Mouse (Mus musculus): ENCODE measurements around the gene Wnt4. TPM values are rescaled to one million over a fixed set of nuclear protein-coding genes. Genes with fewer than 3 reads are reported as not detected.

The Wnt4 gene
- polyA plus RNA-seq, 1 experiment from 2014 or later, result 1.4 TPM

- WGBS, result 89% methylated on average over 8 of the region's 8 CpGs
- Histone ChIP-seq H3K36me3 (no peaks in the 10 kb centered on the region), H3K27me3 (ENCODE audit: low read depth, poor library complexity, severe bottlenecking) (no peaks in the 10 kb centered on the region), H3K4me3 (no peak overlapping the region), H3K9me3 (replicated peaks) (no peaks in the 10 kb centered on the region), H3K27ac (no peak overlapping the region), H3K4me1 (peaks cover 15% of the 10 kb centered on the region)
- no peak for DNase-seq (ENCODE audit: low spot score)
These were observed 21.1 kb downstream of the Wnt4 start for GRCm38 (mm10) chr4:137298406-137298805.

- Histone ChIP-seq H3K4me1 (peaks cover 11% of the 10 kb centered on the region), H3K27ac (no peak overlapping the region), H3K9me3 (replicated peaks) (no peaks in the 10 kb centered on the region), H3K27me3 (ENCODE audit: low read depth, poor library complexity, severe bottlenecking) (no peaks in the 10 kb centered on the region), H3K36me3 (0 out of 2 replicates have a peak, but pooled peaks cover 2% of the 10 kb centered on the region), H3K4me3 (no peak overlapping the region)
- 94% methylated on average over 13 of the region's 13 CpGs for WGBS
- DNase-seq (ENCODE audit: low spot score), result no peak
These were observed 22.9 kb downstream of the Wnt4 start for GRCm38 (mm10) chr4:137300227-137300626.

DNA sequence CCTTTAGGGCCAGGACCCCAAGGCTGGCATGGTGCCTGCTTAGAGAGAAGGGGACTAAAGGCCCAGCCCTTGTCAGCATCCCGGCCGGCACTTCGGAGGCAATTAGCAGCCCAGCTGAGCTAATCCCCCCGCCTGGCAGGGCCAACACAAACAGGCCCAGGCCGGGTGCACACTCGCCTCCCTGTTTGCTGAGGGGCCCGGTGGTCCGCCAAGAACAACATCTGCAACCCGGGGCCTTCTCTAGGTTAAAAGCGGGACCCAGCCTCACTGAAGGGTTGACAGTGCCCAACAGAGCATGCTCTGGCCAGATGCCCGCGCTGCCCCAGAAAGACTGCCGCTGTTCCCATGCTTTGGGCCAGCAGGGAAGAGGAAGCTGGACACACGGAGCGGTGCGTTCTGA, 24.3 kb downstream of the Wnt4 start:
- peak overlapping the region; percentile 33; the same call in 1 of the 2 replicates for H3K27ac ChIP-seq
- DNase-seq (ENCODE audit: low spot score), result no peak
- peaks cover 2% of the 10 kb centered on the region; the same call in 1 of the 2 replicates for H3K36me3 ChIP-seq

DNA sequence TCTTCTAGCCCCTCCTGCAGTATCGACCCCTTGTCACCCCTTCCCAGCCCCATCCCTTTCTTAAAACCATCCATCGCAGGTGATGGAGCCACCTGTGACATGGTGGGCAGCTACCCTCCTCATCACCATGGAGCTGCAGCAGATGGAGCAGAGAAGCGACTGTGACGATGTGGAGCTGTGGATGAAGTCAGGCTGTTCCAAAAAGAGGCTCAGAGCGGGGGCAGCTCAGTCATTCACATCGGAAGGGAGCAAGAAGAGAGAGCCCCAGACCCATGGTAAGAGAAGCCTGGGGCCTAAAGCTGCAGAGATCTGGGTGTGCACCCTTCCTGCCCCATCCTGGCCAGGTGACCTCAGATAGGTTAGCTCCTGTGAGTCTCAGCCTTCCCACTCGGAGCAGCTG, 26.8 kb downstream of the Wnt4 start:
- H3K4me3 ChIP-seq, result no peak overlapping the region
- no peak for DNase-seq (ENCODE audit: low spot score)
- H3K9me3 ChIP-seq (replicated peaks), result no peaks in the 10 kb centered on the region
- no peak overlapping the region for H3K27ac ChIP-seq
- peaks cover 2% of the 10 kb centered on the region; the same call in 1 of the 2 replicates for H3K36me3 ChIP-seq
- 92% methylated on average over 7 of the region's 7 CpGs for WGBS
- H3K27me3 ChIP-seq (ENCODE audit: low read depth, poor library complexity, severe bottlenecking), result no peaks in the 10 kb centered on the region
- peaks cover 22% of the 10 kb centered on the region for H3K4me1 ChIP-seq

More for the DNA sequence above, 24.3 kb downstream of the Wnt4 start:
- Histone ChIP-seq H3K9me3 (replicated peaks) (no peaks in the 10 kb centered on the region), H3K27me3 (ENCODE audit: low read depth, poor library complexity, severe bottlenecking) (no peaks in the 10 kb centered on the region), H3K4me3 (no peak overlapping the region), H3K4me1 (peaks cover 22% of the 10 kb centered on the region)
- 78% methylated on average over 16 of the region's 16 CpGs for WGBS

DNA sequence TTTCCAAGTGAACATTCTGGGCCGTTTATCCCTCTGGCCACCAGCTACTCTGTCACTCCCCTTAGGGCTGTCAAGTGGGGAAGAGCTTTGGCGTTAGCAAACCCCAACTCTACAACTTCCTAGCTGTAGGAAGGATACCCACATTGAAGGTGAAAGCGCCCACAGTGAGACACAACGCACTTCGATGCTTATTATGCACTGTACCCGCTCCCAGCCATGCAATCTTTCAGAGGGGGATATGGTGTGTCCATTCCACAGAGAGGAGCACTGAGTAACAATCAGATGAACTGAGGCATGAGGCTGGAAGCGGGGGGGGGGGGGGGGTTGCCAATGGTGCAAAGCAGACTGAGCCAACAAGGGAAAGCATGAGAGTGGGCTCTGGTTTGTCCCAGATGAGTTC, 27.8 kb downstream of the Wnt4 start:
- H3K4me1 ChIP-seq, result peaks cover 22% of the 10 kb centered on the region
- no peaks in the 10 kb centered on the region for H3K27me3 ChIP-seq (ENCODE audit: low read depth, poor library complexity, severe bottlenecking)
- WGBS, result 92% methylated on average over 7 of the region's 7 CpGs
- no peaks in the 10 kb centered on the region for H3K9me3 ChIP-seq (replicated peaks)
- H3K36me3 ChIP-seq, result peaks cover 2% of the 10 kb centered on the region; the same call in 1 of the 2 replicates
- H3K4me3 ChIP-seq, result no peak overlapping the region
- no peak for DNase-seq (ENCODE audit: low spot score)
- no peak overlapping the region for H3K27ac ChIP-seq

DNA sequence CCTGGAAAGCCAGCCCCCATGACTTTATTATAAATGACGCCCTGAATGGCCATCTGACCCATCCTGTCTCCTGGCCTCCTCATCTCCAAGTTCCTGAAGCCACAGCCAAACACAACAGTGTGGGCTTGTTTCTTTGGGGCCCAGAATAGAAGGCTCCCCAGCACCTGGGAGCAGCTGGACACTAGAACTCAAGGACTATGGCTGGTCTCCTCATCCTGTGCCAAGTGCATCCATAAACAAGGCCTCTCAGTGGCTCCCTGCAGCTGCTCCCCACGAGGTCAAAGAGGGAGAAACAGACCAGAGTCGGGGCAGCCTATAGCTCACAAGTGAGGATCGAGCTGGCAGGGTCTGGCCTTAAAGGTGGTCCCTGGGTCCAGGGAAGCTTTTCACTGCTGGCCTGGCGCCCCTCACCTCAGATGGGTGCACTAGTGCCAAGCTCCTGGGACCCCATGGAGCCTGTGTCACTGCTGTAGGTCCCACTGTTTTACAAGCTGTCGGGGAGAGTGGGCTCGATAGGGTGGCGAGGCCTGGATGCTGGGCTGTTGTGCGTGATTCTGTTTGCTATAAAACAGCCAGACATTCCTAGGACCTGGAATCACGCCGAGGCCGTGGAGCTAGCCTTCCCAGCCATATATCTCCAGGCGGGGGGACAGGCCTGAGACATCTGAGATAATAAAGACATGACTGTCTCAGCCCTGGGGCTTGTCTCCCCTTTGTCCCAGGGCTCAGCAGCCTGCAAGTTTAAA, 28.7 kb downstream of the Wnt4 start:
- no peaks in the 10 kb centered on the region for H3K9me3 ChIP-seq (replicated peaks)
- peak overlapping the region; percentile 36; the same call in 1 of the 2 replicates for H3K27ac ChIP-seq
- H3K4me3 ChIP-seq, result no peak overlapping the region
- H3K4me1 ChIP-seq, result peaks cover 22% of the 10 kb centered on the region
- no peaks in the 10 kb centered on the region for H3K27me3 ChIP-seq (ENCODE audit: low read depth, poor library complexity, severe bottlenecking)
- WGBS, result 55% methylated on average over 13 of the region's 13 CpGs
- no peak for DNase-seq (ENCODE audit: low spot score)
- H3K36me3 ChIP-seq, result peaks cover 11% of the 10 kb centered on the region; the same call in 1 of the 2 replicates

- WGBS, result 57% methylated on average over 8 of the region's 8 CpGs
- Histone ChIP-seq H3K27me3 (ENCODE audit: low read depth, poor library complexity, severe bottlenecking) (no peaks in the 10 kb centered on the region), H3K9me3 (replicated peaks) (no peaks in the 10 kb centered on the region), H3K36me3 (peaks cover 11% of the 10 kb centered on the region; the same call in 1 of the 2 replicates), H3K4me3 (no peak overlapping the region), H3K27ac (0 out of 2 replicates have a peak overlapping the region, but pooled peaks have one; percentile 36), H3K4me1 (peaks cover 20% of the 10 kb centered on the region)
- DNase-seq (ENCODE audit: low spot score), result no peak
These were observed 29.2 kb downstream of the Wnt4 start for GRCm38 (mm10) chr4:137306577-137306888.

- no peak overlapping the region for H3K4me3 ChIP-seq
- peaks cover 15% of the 10 kb centered on the region for H3K4me1 ChIP-seq
- H3K36me3 ChIP-seq, result peaks cover 11% of the 10 kb centered on the region; the same call in 1 of the 2 replicates
- 89% methylated on average over 19 of the region's 19 CpGs for WGBS
- H3K9me3 ChIP-seq (replicated peaks), result no peaks in the 10 kb centered on the region
- H3K27me3 ChIP-seq (ENCODE audit: low read depth, poor library complexity, severe bottlenecking), result no peaks in the 10 kb centered on the region
- no peak for DNase-seq (ENCODE audit: low spot score)
- no peak overlapping the region for H3K27ac ChIP-seq
These were observed 29.9 kb downstream of the Wnt4 start for GRCm38 (mm10) chr4:137306991-137307706.

DNA sequence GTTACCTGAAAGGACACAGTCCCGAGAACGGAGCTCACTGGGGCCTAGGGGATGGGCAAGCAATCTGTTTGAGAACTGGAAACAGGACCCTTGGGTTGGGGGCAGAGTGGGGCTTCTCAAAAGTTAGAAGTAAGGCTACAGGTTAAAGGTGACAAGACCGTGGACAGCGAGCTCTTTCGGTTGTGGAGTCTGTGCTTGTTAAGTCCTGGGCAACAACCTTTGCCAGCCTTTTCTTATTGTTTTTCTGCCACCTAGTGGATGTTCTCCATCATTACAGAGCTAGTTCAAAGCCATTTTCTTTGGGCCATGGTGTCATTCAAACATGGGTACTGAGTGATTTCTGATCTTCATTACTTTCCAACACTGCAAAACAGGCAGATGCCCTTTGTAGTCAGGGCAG, 31.1 kb downstream of the Wnt4 start:
- DNase-seq (ENCODE audit: low spot score), result no peak
- WGBS, result 67% methylated on average over 5 of the region's 5 CpGs
- peaks cover 11% of the 10 kb centered on the region; the same call in 1 of the 2 replicates for H3K36me3 ChIP-seq
- H3K27ac ChIP-seq, result no peak overlapping the region
- no peak overlapping the region for H3K4me3 ChIP-seq
- H3K9me3 ChIP-seq (replicated peaks), result no peaks in the 10 kb centered on the region
- no peaks in the 10 kb centered on the region for H3K27me3 ChIP-seq (ENCODE audit: low read depth, poor library complexity, severe bottlenecking)
- H3K4me1 ChIP-seq, result peaks cover 11% of the 10 kb centered on the region

GRCm38 (mm10) chr4:137313511-137313910, 36.2 kb downstream of the Wnt4 start:
- Histone ChIP-seq H3K4me1 (peaks cover 6% of the 10 kb centered on the region), H3K9me3 (replicated peaks) (no peaks in the 10 kb centered on the region), H3K4me3 (no peak overlapping the region), H3K27ac (no peak overlapping the region), H3K36me3 (peaks cover 38% of the 10 kb centered on the region), H3K27me3 (ENCODE audit: low read depth, poor library complexity, severe bottlenecking) (no peaks in the 10 kb centered on the region)
- DNase-seq (ENCODE audit: low spot score), result no peak
- whole genome bisulfite sequencing, result 60% methylated on average over 2 of the region's 2 CpGs

GRCm38 (mm10) chr4:137314561-137314960, 37.3 kb downstream of the Wnt4 start:
- Histone ChIP-seq H3K4me3 (no peak overlapping the region), H3K27ac (no peak overlapping the region), H3K36me3 (peaks cover 49% of the 10 kb centered on the region), H3K27me3 (ENCODE audit: low read depth, poor library complexity, severe bottlenecking) (no peaks in the 10 kb centered on the region), H3K9me3 (replicated peaks) (no peaks in the 10 kb centered on the region), H3K4me1 (peaks cover 6% of the 10 kb centered on the region)
- no peak for DNase-seq (ENCODE audit: low spot score)
- 25% methylated on average over 6 of the region's 6 CpGs for WGBS

DNA sequence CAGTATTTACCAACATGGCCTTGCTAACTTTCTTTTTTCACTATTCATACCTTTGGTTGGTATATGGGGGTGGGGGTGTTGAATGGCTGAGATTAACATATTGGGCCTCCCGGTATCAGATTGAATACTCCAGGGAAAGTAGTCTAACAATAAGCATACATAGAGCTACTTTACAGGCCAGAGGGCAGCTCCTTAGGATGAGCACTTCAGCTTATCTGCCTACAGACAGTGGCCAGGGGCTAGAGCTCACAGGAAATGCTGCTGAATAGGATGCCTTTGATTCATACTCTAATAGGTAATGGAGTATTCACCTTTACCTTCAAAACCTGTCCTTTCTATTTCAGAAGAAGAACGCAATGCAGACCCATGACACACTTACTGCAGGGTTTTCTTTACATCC, 37.8 kb downstream of the Wnt4 start:
- peaks cover 54% of the 10 kb centered on the region for H3K36me3 ChIP-seq
- H3K4me3 ChIP-seq, result no peak overlapping the region
- H3K9me3 ChIP-seq (replicated peaks), result no peaks in the 10 kb centered on the region
- H3K27me3 ChIP-seq (ENCODE audit: low read depth, poor library complexity, severe bottlenecking), result no peaks in the 10 kb centered on the region
- peaks cover 6% of the 10 kb centered on the region for H3K4me1 ChIP-seq
- DNase-seq (ENCODE audit: low spot score), result no peak
- WGBS, result 83% methylated on average over 2 of the region's 2 CpGs
- no peak overlapping the region for H3K27ac ChIP-seq

- no peaks in the 10 kb centered on the region for H3K27me3 ChIP-seq (ENCODE audit: low read depth, poor library complexity, severe bottlenecking)
- peaks cover 6% of the 10 kb centered on the region for H3K4me1 ChIP-seq
- H3K36me3 ChIP-seq, result peaks cover 57% of the 10 kb centered on the region
- no peaks in the 10 kb centered on the region for H3K9me3 ChIP-seq (replicated peaks)
- no peak for DNase-seq (ENCODE audit: low spot score)
- H3K4me3 ChIP-seq, result no peak overlapping the region
- 87% methylated on average over 4 of the region's 4 CpGs for WGBS
- H3K27ac ChIP-seq, result no peak overlapping the region
These were observed 38.9 kb downstream of the Wnt4 start for GRCm38 (mm10) chr4:137316027-137316770.

Measured in limb, embryonic 10.5 days (tissue).